Mouse (Mus musculus) CD4-positive helper T cell, adult 2 months (primary cell): ENCODE results near the gene Hist3h2ba.

Source experiments
- DNase-seq: peaks from one replicate; pipeline ENCODE4 v3.0.0-alpha.2; 2012; ENCODE audit warnings: low read depth, missing footprints, low spot score

Hist3h2ba gene

GRCm38 (mm10) chr11:58963543-58963942 is 14.8 kb downstream of the Hist3h2ba start:
- DNase-seq: peak; percentile 38

GRCm38 (mm10) chr11:58964216-58964615 is 15.5 kb downstream of the Hist3h2ba start:
- DNase-seq: no peak

GRCm38 (mm10) chr11:58965001-58965760 is 16.5 kb downstream of the Hist3h2ba start:
- DNase-seq: no peak

GRCm38 (mm10) chr11:58967346-58967745 is 18.6 kb downstream of the Hist3h2ba start:
- peak; percentile 53 for DNase-seq

- no peak for DNase-seq
These were observed 19.8 kb downstream of the Hist3h2ba start for GRCm38 (mm10) chr11:58968551-58968950.

GRCm38 (mm10) chr11:58969027-58969426 is 20.3 kb downstream of the Hist3h2ba start:
- no peak for DNase-seq

- DNase-seq: no peak
These were observed 20.9 kb downstream of the Hist3h2ba start for GRCm38 (mm10) chr11:58969659-58970058.

GRCm38 (mm10) chr11:58970831-58971530 is 22.3 kb downstream of the Hist3h2ba start:
- DNase-seq: no peak

- DNase-seq: no peak
These were observed 23.1 kb downstream of the Hist3h2ba start for GRCm38 (mm10) chr11:58971796-58972195.

- DNase-seq: no peak
These were observed 25.7 kb downstream of the Hist3h2ba start for GRCm38 (mm10) chr11:58974414-58974813.

GRCm38 (mm10) chr11:58977150-58977549 is 28.4 kb downstream of the Hist3h2ba start:
- DNase-seq: no peak

GRCm38 (mm10) chr11:58977607-58978026 is 28.9 kb downstream of the Hist3h2ba start:
- DNase-seq: no peak

GRCm38 (mm10) chr11:58978027-58978705 is 29.4 kb downstream of the Hist3h2ba start, which contains the start of gene Trim11:
Trim11 (plus strand) TSS chr11:58978093.
- DNase-seq: peak; percentile 86

GRCm38 (mm10) chr11:58978706-58979030 is 29.9 kb downstream of the Hist3h2ba start:
- DNase-seq: no peak

GRCm38 (mm10) chr11:58979183-58979582 is 30.5 kb downstream of the Hist3h2ba start:
- no peak for DNase-seq

GRCm38 (mm10) chr11:58979661-58980060 is 30.9 kb downstream of the Hist3h2ba start:
- DNase-seq: no peak

GRCm38 (mm10) chr11:58980381-58980990 is 31.8 kb downstream of the Hist3h2ba start:
- DNase-seq: no peak

GRCm38 (mm10) chr11:58981541-58982447 is 33.1 kb downstream of the Hist3h2ba start:
- DNase-seq: peak; percentile 82

GRCm38 (mm10) chr11:58982471-58983097 is 33.9 kb downstream of the Hist3h2ba start:
- DNase-seq: no peak

GRCm38 (mm10) chr11:58983691-58984341 is 35.1 kb downstream of the Hist3h2ba start:
- no peak for DNase-seq
